Mouse (Mus musculus) E14TG2a.4 (cell line): ENCODE results near the gene Dctn5.

Experiments
- H3K27me3 ChIP-seq: 2 replicates; pipeline ENCODE4 v1.6.1; 2014; ENCODE audit warnings: low read length, control low read depth; ENCODE audit not compliant: insufficient read depth
- H3K36me3 ChIP-seq: 2 replicates; pipeline ENCODE4 v1.6.1; 2014; ENCODE audit warnings: low read length, control low read depth; ENCODE audit not compliant: insufficient read depth
- H3K4me1 ChIP-seq: replicated peaks from 2 replicates; pipeline ENCODE4 v1.6.1; 2014; ENCODE audit warnings: low read depth, low read length, control low read depth
- H3K4me3 ChIP-seq: replicated peaks from 2 replicates; pipeline ENCODE4 v1.5.1; 2014; ENCODE audit warnings: mild to moderate bottlenecking, low read length
- H3K9me3 ChIP-seq: 2 replicates; pipeline ENCODE4 v1.6.1; 2014; ENCODE audit warnings: low read length, control low read depth
- CTCF ChIP-seq: conservative IDR thresholded peaks from 2 replicates; pipeline ENCODE4 v1.5.1; 2014; ENCODE audit warnings: low read length
- NANOG ChIP-seq: IDR thresholded peaks from 2 replicates; pipeline ENCODE4 v1.6.1; 2014; ENCODE audit warnings: borderline replicate concordance, low read length, mixed read lengths
- POU5F1 ChIP-seq: IDR thresholded peaks from 2 replicates; pipeline ENCODE4 v1.6.1; 2014; ENCODE audit warnings: low read length, borderline replicate concordance

Gene Dctn5

GRCm38 (mm10) chr7:122140991-122141390 lies 8.2 kb downstream of the Dctn5 start:
- Histone ChIP-seq H3K36me3 (peaks cover 95% of the 10 kb centered on the region), H3K4me3 (no peak overlapping the region), H3K27me3 (no peaks in the 10 kb centered on the region), H3K4me1 (no peaks in the 10 kb centered on the region), H3K9me3 (no peaks in the 10 kb centered on the region)
- TF ChIP-seq CTCF: no peak
- TF ChIP-seq POU5F1: no peak
- TF ChIP-seq NANOG: no peak

- no peaks in the 10 kb centered on the region for H3K27me3 ChIP-seq
- H3K9me3 ChIP-seq: no peaks in the 10 kb centered on the region
- H3K36me3 ChIP-seq: peaks cover 65% of the 10 kb centered on the region
- TF ChIP-seq NANOG (no peak), CTCF (no peak), POU5F1 (no peak)
- H3K4me1 ChIP-seq: peaks cover 7% of the 10 kb centered on the region
- H3K4me3 ChIP-seq: no peak overlapping the region
Observed at GRCm38 (mm10) chr7:122152473-122152872, 19.6 kb downstream of the Dctn5 start.

GRCm38 (mm10) chr7:122158488-122158887 lies 25.6 kb downstream of the Dctn5 start:
- peaks cover 52% of the 10 kb centered on the region for H3K36me3 ChIP-seq
- TF ChIP-seq CTCF (no peak), NANOG (no peak), POU5F1 (no peak)

GRCm38 (mm10) chr7:122158915-122159902 lies 26.4 kb downstream of the Dctn5 start, which contains the start of gene Plk1:
Gene Plk1 (plus strand): TSS chr7:122159439.
- peak within 1 kb of the TSS; percentile 97 for H3K4me3 ChIP-seq
- no peaks in the 10 kb centered on the region for H3K9me3 ChIP-seq
- TF ChIP-seq POU5F1 (no peak), CTCF (no peak), NANOG (no peak)
- no peaks in the 10 kb centered on the region for H3K27me3 ChIP-seq
- H3K36me3 ChIP-seq: peaks cover 51% of the 10 kb centered on the region
- peaks cover 61% of the 10 kb centered on the region for H3K4me1 ChIP-seq

More at GRCm38 (mm10) chr7:122158488-122158887, 25.6 kb downstream of the Dctn5 start:
- peaks cover 56% of the 10 kb centered on the region for H3K4me1 ChIP-seq
- H3K27me3 ChIP-seq: no peaks in the 10 kb centered on the region
- no peaks in the 10 kb centered on the region for H3K9me3 ChIP-seq
- peak overlapping the region; percentile 97 for H3K4me3 ChIP-seq

GRCm38 (mm10) chr7:122160037-122160436 lies 27.2 kb downstream of the Dctn5 start:
- Histone ChIP-seq H3K4me3 (peak overlapping the region; percentile 97), H3K36me3 (peaks cover 57% of the 10 kb centered on the region), H3K4me1 (peaks cover 68% of the 10 kb centered on the region), H3K27me3 (no peaks in the 10 kb centered on the region), H3K9me3 (no peaks in the 10 kb centered on the region)
- no peak for TF ChIP-seq NANOG
- TF ChIP-seq POU5F1: no peak
- TF ChIP-seq CTCF: no peak

- Histone ChIP-seq H3K36me3 (peaks cover 85% of the 10 kb centered on the region), H3K4me1 (peaks cover 80% of the 10 kb centered on the region), H3K27me3 (no peaks in the 10 kb centered on the region), H3K9me3 (no peaks in the 10 kb centered on the region), H3K4me3 (no peak overlapping the region)
- TF ChIP-seq NANOG: no peak
Observed at GRCm38 (mm10) chr7:122163766-122164165, 30.9 kb downstream of the Dctn5 start.

GRCm38 (mm10) chr7:122167203-122167602 lies 34.4 kb downstream of the Dctn5 start:
- Histone ChIP-seq H3K4me3 (no peak overlapping the region), H3K27me3 (no peaks in the 10 kb centered on the region), H3K36me3 (peaks cover 87% of the 10 kb centered on the region), H3K4me1 (peaks cover 83% of the 10 kb centered on the region), H3K9me3 (no peaks in the 10 kb centered on the region)
- TF ChIP-seq NANOG (no peak), CTCF (no peak), POU5F1 (no peak)

GRCm38 (mm10) chr7:122170705-122171104 lies 37.9 kb downstream of the Dctn5 start:
- peaks cover 59% of the 10 kb centered on the region for H3K4me1 ChIP-seq
- H3K36me3 ChIP-seq: peaks cover 54% of the 10 kb centered on the region
- TF ChIP-seq NANOG: no peak
- TF ChIP-seq POU5F1: no peak
- TF ChIP-seq CTCF: no peak
- H3K9me3 ChIP-seq: no peaks in the 10 kb centered on the region
- peaks cover 10% of the 10 kb centered on the region; the same call in 1 of the 2 replicates for H3K27me3 ChIP-seq
- no peak overlapping the region for H3K4me3 ChIP-seq

GRCm38 (mm10) chr7:122171613-122172012 lies 38.8 kb downstream of the Dctn5 start:
- TF ChIP-seq POU5F1: no peak
- no peak for TF ChIP-seq CTCF
- no peak for TF ChIP-seq NANOG
- H3K36me3 ChIP-seq: peaks cover 45% of the 10 kb centered on the region
- H3K27me3 ChIP-seq: peaks cover 17% of the 10 kb centered on the region
- H3K9me3 ChIP-seq: no peaks in the 10 kb centered on the region
- H3K4me3 ChIP-seq: no peak overlapping the region
- peaks cover 53% of the 10 kb centered on the region for H3K4me1 ChIP-seq
